18 mouse cellular contexts compared by ENCODE assay signal in genomic region chr11:113178375-113178774, GRCm38 (mm10).
DNase-seq lines count a peak whose midpoint lies in the region; ATAC-seq and TF ChIP-seq lines count a peak whose summit lies in the region.
"Had no signal": no experiment of that assay in that cellular context is flagged by ENCODE, and none has a peak within 500 bp of the region (broad histone marks: within the 10 kb centered on the region; RNA-seq: fewer than 3 reads in every experiment).

No protein-coding gene starts in this region.

- peaks cover 84% of the 10 kb centered on the region for H3K4me1 ChIP-seq in forebrain, embryonic 13.5 days
- peaks cover 6% of the 10 kb centered on the region; the same call in 1 of the 2 replicates for H3K4me1 ChIP-seq in forebrain, postnatal 0 days (ENCODE audit: insufficient read depth)
- peaks cover 30% of the 10 kb centered on the region; the same call in 1 of the 2 replicates for H3K4me1 ChIP-seq in lung, embryonic 15.5 days
- peaks cover 17% of the 10 kb centered on the region; the same call in 1 of the 2 replicates for H3K4me1 ChIP-seq in hindbrain, postnatal 0 days (ENCODE audit: insufficient read depth, low read length)

- TF ChIP-seq CTCF in forebrain, postnatal 0 days (IDR thresholded peaks at IDR 0.05; ENCODE audit: low read depth), result no peak
- TF ChIP-seq CTCF in brain, embryonic 14.5 days (IDR thresholded peaks at IDR 0.05; ENCODE audit: borderline replicate concordance, extremely low read depth, insufficient read depth, insufficient read length), result no peak
- no peak for TF ChIP-seq CTCF in hindbrain, postnatal 0 days (IDR thresholded peaks at IDR 0.05; ENCODE audit: low read depth)

- no peak for TF ChIP-seq POLR2A in brain, embryonic 14.5 days (IDR thresholded peaks at IDR 0.05; ENCODE audit: borderline replicate concordance, extremely low read depth, insufficient read depth, insufficient read length, poor library complexity, severe bottlenecking)

- no peaks in the 10 kb centered on the region for H3K27me3 ChIP-seq in forebrain, embryonic 13.5 days
- no peaks in the 10 kb centered on the region for H3K27me3 ChIP-seq in forebrain, postnatal 0 days (ENCODE audit: insufficient read depth, low read length)
- H3K27me3 ChIP-seq in lung, embryonic 15.5 days, result no peaks in the 10 kb centered on the region
- H3K27me3 ChIP-seq in hindbrain, postnatal 0 days (ENCODE audit: insufficient read depth, low read length), result no peaks in the 10 kb centered on the region

- H3K4me2 ChIP-seq in forebrain, embryonic 13.5 days, result no peak overlapping the region
- no peak overlapping the region for H3K4me2 ChIP-seq in forebrain, postnatal 0 days (ENCODE audit: low read depth)
- no peak overlapping the region for H3K4me2 ChIP-seq in lung, embryonic 15.5 days
- H3K4me2 ChIP-seq in hindbrain, postnatal 0 days (ENCODE audit: low read depth, low read length), result no peak overlapping the region
- H3K4me2 ChIP-seq: heart, embryonic 12.5 days; liver, embryonic 11.5 days had no signal

- H3K9me3 ChIP-seq in forebrain, embryonic 13.5 days (replicated peaks), result no peaks in the 10 kb centered on the region
- H3K9me3 ChIP-seq in forebrain, postnatal 0 days (ENCODE audit: low read length), result no peaks in the 10 kb centered on the region
- no peaks in the 10 kb centered on the region for H3K9me3 ChIP-seq in lung, embryonic 15.5 days
- H3K9me3 ChIP-seq in hindbrain, postnatal 0 days (ENCODE audit: low read length), result no peaks in the 10 kb centered on the region
- H3K9me3 ChIP-seq: heart, embryonic 12.5 days had no signal

- H3K9ac ChIP-seq in forebrain, embryonic 13.5 days, result peak overlapping the region; percentile 7; the same call in 1 of the 2 replicates
- no peak overlapping the region for H3K9ac ChIP-seq in forebrain, postnatal 0 days
- no peak overlapping the region for H3K9ac ChIP-seq in lung, embryonic 15.5 days
- no peak overlapping the region for H3K9ac ChIP-seq in hindbrain, postnatal 0 days (replicated peaks; ENCODE audit: low read length)
- H3K9ac ChIP-seq: heart, embryonic 12.5 days had no signal

- H3K4me3 ChIP-seq in forebrain, embryonic 13.5 days, result no peak overlapping the region
- no peak overlapping the region for H3K4me3 ChIP-seq in forebrain, postnatal 0 days (ENCODE audit: low read depth, low read length)
- H3K4me3 ChIP-seq in lung, embryonic 15.5 days, result no peak overlapping the region
- H3K4me3 ChIP-seq in hindbrain, postnatal 0 days (ENCODE audit: low read length), result no peak overlapping the region
- H3K4me3 ChIP-seq: heart, embryonic 12.5 days had no signal

- 74% methylated on average over 7 of the region's 7 CpGs for WGBS in forebrain, embryonic 13.5 days
- WGBS in forebrain, postnatal 0 days, result 67% methylated on average over 7 of the region's 7 CpGs
- WGBS in lung, embryonic 15.5 days, result 68% methylated on average over 7 of the region's 7 CpGs
- 60% methylated on average over 7 of the region's 7 CpGs for whole genome bisulfite sequencing in hindbrain, postnatal 0 days

- H3K36me3 ChIP-seq in forebrain, embryonic 13.5 days (ENCODE audit: poor library complexity, severe bottlenecking), result no peaks in the 10 kb centered on the region
- H3K36me3 ChIP-seq in forebrain, postnatal 0 days (ENCODE audit: insufficient read depth), result no peaks in the 10 kb centered on the region
- no peaks in the 10 kb centered on the region for H3K36me3 ChIP-seq in lung, embryonic 15.5 days
- no peaks in the 10 kb centered on the region for H3K36me3 ChIP-seq in hindbrain, postnatal 0 days (ENCODE audit: insufficient read depth, low read length)
- H3K36me3 ChIP-seq: heart, embryonic 12.5 days had no signal

- no peak for DNase-seq in forebrain, postnatal 0 days
- no peak for DNase-seq in lung, postnatal 36 days
- peak; percentile 64 for DNase-seq in brain, embryonic 14.5 days (ENCODE audit: low read depth)
- peak; percentile 51 for DNase-seq in hindbrain, postnatal 0 days (ENCODE audit: low spot score)
- no peak for DNase-seq in left cerebral cortex, postnatal 25 days (ENCODE audit: low spot score in 2 of 2)
- DNase-seq: B cell, adult 2 months; heart, adult 11 months; heart, postnatal 14 days; kidney, adult 18-20 months; layer of hippocampus, postnatal 36 days; lung, adult 18-20 months; right cerebral cortex, postnatal 14 days; thymus, adult 2 months had no signal

- intact Hi-C loops in left cerebral cortex, postnatal 25 days (cut with DNase I), result loop anchor here (5.0 to 10.0 kb wide), 2 partner anchors 434 to 636 kb away; no protein-coding TSS in a partner anchor

- no peak for ATAC-seq in forebrain, embryonic 13.5 days
- no peak for ATAC-seq in forebrain, postnatal 0 days
- ATAC-seq in lung, embryonic 15.5 days (ENCODE audit: borderline replicate concordance, extremely low read depth, low FRiP score, low TSS enrichment), result no peak
- no peak for ATAC-seq in hindbrain, postnatal 0 days

- H3K27ac ChIP-seq in forebrain, embryonic 13.5 days, result peak overlapping the region; percentile 54
- no peak overlapping the region for H3K27ac ChIP-seq in forebrain, postnatal 0 days (ENCODE audit: low read depth, low read length)
- peak overlapping the region; percentile 40 for H3K27ac ChIP-seq in lung, embryonic 15.5 days
- H3K27ac ChIP-seq in hindbrain, postnatal 0 days, result no peak overlapping the region
- H3K27ac ChIP-seq: kidney, postnatal 0 days had no signal

Comparison
In these comparisons a context has a peak if more than half of its experiments do, and no peak if none do; other contexts are left out.
1. H3K27ac ChIP-seq: peak in forebrain, embryonic 13.5 days (single experiment) and lung, embryonic 15.5 days (single experiment); none in forebrain, postnatal 0 days (single experiment) and hindbrain, postnatal 0 days (single experiment).
2. DNase-seq: peak in brain, embryonic 14.5 days (single experiment) and hindbrain, postnatal 0 days (single experiment); none in forebrain, postnatal 0 days (single experiment), lung, postnatal 36 days (single experiment) and left cerebral cortex, postnatal 25 days (0 of 2).